In genomic region chr12:86810725-86811444, GRCm38 (mm10) we compare ENCODE assay signal across 8 mouse cellular contexts.
DNase-seq lines count a peak whose midpoint lies in the region; ATAC-seq and TF ChIP-seq lines count a peak whose summit lies in the region.

No protein-coding gene starts in this region.

- peak overlapping the region; percentile 43 for H3K9ac ChIP-seq in neural tube, embryonic 13.5 days
- H3K9ac ChIP-seq in lung, embryonic 14.5 days = no peak overlapping the region

- H3K36me3 ChIP-seq in neural tube, embryonic 13.5 days = no peaks in the 10 kb centered on the region
- H3K36me3 ChIP-seq in lung, embryonic 14.5 days (ENCODE audit: insufficient read depth) = no peaks in the 10 kb centered on the region

- no peak for TF ChIP-seq CTCF in brain, embryonic 14.5 days (IDR thresholded peaks at IDR 0.05; ENCODE audit: borderline replicate concordance, extremely low read depth, insufficient read depth, insufficient read length)
- no peak for TF ChIP-seq CTCF in lung, embryonic 14.5 days (IDR thresholded peaks at IDR 0.05; ENCODE audit: low read depth)
- no peak for TF ChIP-seq CTCF in olfactory bulb, adult 2 months (IDR thresholded peaks at IDR 0.05; ENCODE audit: insufficient read depth, low read depth, low read length)

- H3K4me3 ChIP-seq in neural tube, embryonic 13.5 days = no peak overlapping the region
- no peak overlapping the region for H3K4me3 ChIP-seq in lung, embryonic 14.5 days (ENCODE audit: low read depth, low read length)
- no peak overlapping the region for H3K4me3 ChIP-seq in olfactory bulb, adult 2 months (ENCODE audit: insufficient read depth, low read depth, low read length)

- no peaks in the 10 kb centered on the region for H3K9me3 ChIP-seq in neural tube, embryonic 13.5 days
- H3K9me3 ChIP-seq in lung, embryonic 14.5 days (ENCODE audit: low read depth, low read length) = no peaks in the 10 kb centered on the region

- 65% methylated on average over 11 of the region's 11 CpGs for WGBS in neural tube, embryonic 13.5 days
- WGBS in lung, embryonic 14.5 days = 22% methylated on average over 11 of the region's 11 CpGs
- 17% methylated on average over 11 of the region's 11 CpGs for WGBS in olfactory bulb, adult 2 months

- intact Hi-C loops in heart, postnatal 10 days (cut with DNase I) = no loop called here

- H3K4me2 ChIP-seq in neural tube, embryonic 13.5 days = no peak overlapping the region
- no peak overlapping the region for H3K4me2 ChIP-seq in lung, embryonic 14.5 days

- DNase-seq in neural tube, embryonic 10.5 days (ENCODE audit: extremely low spot score, low spot score) = no peak
- DNase-seq in brain, embryonic 14.5 days (ENCODE audit: low read depth) = peak; percentile 74
- DNase-seq in heart, postnatal 10 days = peak; percentile 49 to 50
- peak; percentile 80 for DNase-seq in lung, embryonic 14.5 days
- DNase-seq in layer of hippocampus, adult 9-11 months = no peak
- no peak for DNase-seq in cerebellum, adult 18-20 months

- H3K27ac ChIP-seq in neural tube, embryonic 13.5 days (replicated peaks) = peak overlapping the region; percentile 69
- peak overlapping the region; percentile 92 for H3K27ac ChIP-seq in lung, embryonic 14.5 days (ENCODE audit: low read depth)
- peak overlapping the region; percentile 99 for H3K27ac ChIP-seq in olfactory bulb, adult 2 months (ENCODE audit: insufficient read depth, low read depth, low read length)

- H3K4me1 ChIP-seq in neural tube, embryonic 13.5 days (replicated peaks) = peaks cover 82% of the 10 kb centered on the region
- peaks cover 28% of the 10 kb centered on the region for H3K4me1 ChIP-seq in lung, embryonic 14.5 days (ENCODE audit: insufficient read depth)
- H3K4me1 ChIP-seq in olfactory bulb, adult 2 months (ENCODE audit: control insufficient read depth, insufficient read depth, low read length) = peaks cover 75% of the 10 kb centered on the region

- ATAC-seq in neural tube, embryonic 13.5 days (ENCODE audit: low read depth) = no peak
- ATAC-seq in lung, embryonic 14.5 days (ENCODE audit: insufficient read depth) = peak; percentile 50

- TF ChIP-seq POLR2A in brain, embryonic 14.5 days (IDR thresholded peaks at IDR 0.05; ENCODE audit: borderline replicate concordance, extremely low read depth, insufficient read depth, insufficient read length, poor library complexity, severe bottlenecking) = no peak
- TF ChIP-seq POLR2A in olfactory bulb, adult 2 months (IDR thresholded peaks at IDR 0.05; ENCODE audit: insufficient read depth, low read depth, low read length) = 0 out of 2 replicates have a peak, but pooled peaks have one; percentile 22

- H3K27me3 ChIP-seq in neural tube, embryonic 13.5 days = no peaks in the 10 kb centered on the region
- H3K27me3 ChIP-seq in lung, embryonic 14.5 days (ENCODE audit: insufficient read depth, low read length) = no peaks in the 10 kb centered on the region

Comparison
In these comparisons a context has a peak if more than half of its experiments do, and no peak if none do; other contexts are left out.
1. DNase-seq: peak in brain, embryonic 14.5 days (single experiment), heart, postnatal 10 days (2 of 2) and lung, embryonic 14.5 days (single experiment); none in neural tube, embryonic 10.5 days (single experiment), layer of hippocampus, adult 9-11 months (single experiment) and cerebellum, adult 18-20 months (0 of 2).
2. Peak in every context shown above with its lines, with median percentiles within 50 percentile points of each other: H3K27ac ChIP-seq.